In the genomic region with DNA sequence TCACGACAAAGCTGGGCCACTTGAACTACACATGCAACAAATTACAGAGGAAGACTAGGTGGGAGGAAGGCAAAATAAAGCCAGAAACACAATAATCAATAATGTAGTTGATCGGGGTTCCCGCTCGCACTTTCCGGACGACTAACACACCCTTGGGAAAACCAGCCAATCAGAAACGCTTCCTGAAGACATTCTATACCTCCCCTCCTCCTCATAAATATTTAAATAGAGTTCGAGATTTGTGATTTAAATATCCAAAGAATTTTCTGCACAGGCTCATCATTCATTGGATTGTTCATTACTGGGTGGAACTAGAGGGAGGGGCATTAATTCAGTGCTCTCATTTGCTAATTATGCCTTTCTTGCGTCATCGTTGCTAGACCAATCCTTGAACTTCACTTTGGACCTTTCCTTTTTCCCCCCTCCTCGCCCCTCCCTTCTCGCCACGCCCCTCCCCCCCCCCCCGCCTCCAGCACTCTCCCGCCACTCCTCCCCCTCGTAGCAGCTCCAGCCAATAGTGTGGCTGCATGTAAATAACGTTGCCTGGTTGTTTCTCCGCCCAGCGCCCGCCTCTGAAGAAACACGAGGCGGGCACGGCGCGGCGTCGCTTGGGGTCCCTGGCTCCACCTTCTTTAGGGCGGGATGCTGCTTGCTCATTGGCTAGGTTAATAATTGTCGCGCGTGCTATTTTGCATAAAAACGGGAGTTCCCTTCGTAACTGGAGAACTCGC, we compare ENCODE assay signal across 8 mouse cellular contexts.
DNase-seq lines count a peak whose midpoint lies in the region; ATAC-seq and TF ChIP-seq lines count a peak whose summit lies in the region.

No protein-coding gene starts in this region.

- peaks cover 34% of the 10 kb centered on the region for H3K27me3 ChIP-seq in heart, embryonic 12.5 days (replicated peaks)
- H3K27me3 ChIP-seq in kidney, embryonic 14.5 days (ENCODE audit: control insufficient read depth, insufficient read depth, low read length), result peaks cover 14% of the 10 kb centered on the region

- peak overlapping the region; percentile 99 for H3K4me3 ChIP-seq in embryonic fibroblast, embryonic 13.5 days (ENCODE audit: insufficient read depth, low read length)
- peak overlapping the region; percentile 50 for H3K4me3 ChIP-seq in heart, embryonic 12.5 days
- H3K4me3 ChIP-seq in kidney, embryonic 14.5 days (ENCODE audit: low read length), result peak overlapping the region; percentile 24

- no peak for TF ChIP-seq CTCF in embryonic fibroblast, embryonic 13.5 days (IDR thresholded peaks at IDR 0.05; ENCODE audit: borderline replicate concordance, insufficient read depth, low read length)

- peak; percentile 99 for DNase-seq in A20 (ENCODE audit: low read depth, low spot score)
- DNase-seq in R1 (ENCODE audit: low read depth, low spot score), result peak; percentile 99
- peak; percentile 85 for DNase-seq in lung, postnatal 36 days
- DNase-seq in right cerebral cortex, postnatal 4 days, result peak; percentile 56
- no peak for DNase-seq in cerebellum, adult 11 months

- H3K9ac ChIP-seq in heart, embryonic 12.5 days, result no peak overlapping the region
- no peak overlapping the region for H3K9ac ChIP-seq in kidney, embryonic 14.5 days (ENCODE audit: low read depth, low read length)

- H3K4me1 ChIP-seq in embryonic fibroblast, embryonic 13.5 days (ENCODE audit: control insufficient read depth, insufficient read depth, low read length), result peaks cover 6% of the 10 kb centered on the region; the same call in 1 of the 2 replicates
- peaks cover 13% of the 10 kb centered on the region for H3K4me1 ChIP-seq in heart, embryonic 12.5 days (replicated peaks)
- peaks cover 15% of the 10 kb centered on the region for H3K4me1 ChIP-seq in kidney, embryonic 14.5 days (ENCODE audit: control insufficient read depth, insufficient read depth, low read length)

- H3K4me2 ChIP-seq in heart, embryonic 12.5 days, result peak overlapping the region; percentile 75
- peak overlapping the region; percentile 45 for H3K4me2 ChIP-seq in kidney, embryonic 14.5 days (replicated peaks; ENCODE audit: low read depth, low read length)

- H3K36me3 ChIP-seq in heart, embryonic 12.5 days, result no peaks in the 10 kb centered on the region
- no peaks in the 10 kb centered on the region for H3K36me3 ChIP-seq in kidney, embryonic 14.5 days (ENCODE audit: control insufficient read depth, insufficient read depth, low read length)

- 0% methylated on average over 31 of the region's 34 CpGs for WGBS in heart, embryonic 12.5 days
- under 1% methylated on average over 30 of the region's 34 CpGs for WGBS in kidney, embryonic 14.5 days

- ATAC-seq in heart, embryonic 12.5 days (ENCODE audit: insufficient number of reproducible peaks, low FRiP score), result peak; percentile 98
- ATAC-seq in kidney, embryonic 14.5 days (ENCODE audit: low FRiP score, low TSS enrichment), result peak; percentile 98

- H3K9me3 ChIP-seq in heart, embryonic 12.5 days (replicated peaks), result no peaks in the 10 kb centered on the region
- no peaks in the 10 kb centered on the region for H3K9me3 ChIP-seq in kidney, embryonic 14.5 days (ENCODE audit: control insufficient read depth, low read length)

- H3K27ac ChIP-seq in embryonic fibroblast, embryonic 13.5 days (ENCODE audit: insufficient read depth, low read length), result peak overlapping the region; percentile 65
- no peak overlapping the region for H3K27ac ChIP-seq in heart, embryonic 12.5 days (ENCODE audit: poor library complexity, severe bottlenecking)
- H3K27ac ChIP-seq in kidney, embryonic 14.5 days (ENCODE audit: low read depth, low read length), result no peak overlapping the region

- no peak for TF ChIP-seq POLR2A in embryonic fibroblast, embryonic 13.5 days (IDR thresholded peaks at IDR 0.05; ENCODE audit: low read depth, low read length)

Comparison
In these comparisons a context has a peak if more than half of its experiments do, and no peak if none do; other contexts are left out.
1. H3K4me3 ChIP-seq: peak in every context shown above with its lines; median percentile 99 in embryonic fibroblast, embryonic 13.5 days; 50 in heart, embryonic 12.5 days; 24 in kidney, embryonic 14.5 days.